Mouse (Mus musculus) midbrain, embryonic 16.5 days (tissue): ENCODE data around the gene March4. TPM values are rescaled to one million over a fixed set of nuclear protein-coding genes. Genes with fewer than 3 reads are reported as not detected.

Experiments used
- ATAC-seq: fragments of 200-750 bp; cut with Nextera tagmentation; 2 replicates; pipeline ENCODE4 v1.8.0; 2017; ENCODE audit warnings: moderate TSS enrichment
- H3K27ac ChIP-seq: fragments of 300-500 bp; sonication (generic); 2 replicates; pipeline ENCODE4 v1.5.1; 2014; ENCODE audit warnings: mild to moderate bottlenecking, low read length, mixed read lengths
- H3K27me3 ChIP-seq: fragments of 300-500 bp; sonication (generic); 2 replicates; pipeline ENCODE4 v1.6.1; 2014; ENCODE audit warnings: low read depth, low read length, mixed read lengths; ENCODE audit not compliant: control insufficient read depth, insufficient read depth
- H3K36me3 ChIP-seq: fragments of 300-500 bp; sonication (generic); 2 replicates; pipeline ENCODE4 v1.6.1; 2014; ENCODE audit warnings: mild to moderate bottlenecking, low read length, moderate library complexity, mixed read lengths; ENCODE audit not compliant: control insufficient read depth, insufficient read depth
- H3K4me1 ChIP-seq: fragments of 300-500 bp; sonication (generic); 2 replicates; pipeline ENCODE4 v1.6.1; 2014; ENCODE audit warnings: mild to moderate bottlenecking, low read length, mixed read lengths; ENCODE audit not compliant: control insufficient read depth, insufficient read depth
- H3K4me2 ChIP-seq: fragments of 300-500 bp; sonication (generic); 2 replicates; pipeline ENCODE4 v1.6.1; 2014; ENCODE audit warnings: mild to moderate bottlenecking, low read length, mixed read lengths
- H3K4me3 ChIP-seq: fragments of 300-500 bp; sonication (generic); 2 replicates; pipeline ENCODE4 v1.5.1; 2014; ENCODE audit warnings: low read depth, mild to moderate bottlenecking, low read length, moderate library complexity, mixed read lengths
- H3K9ac ChIP-seq: fragments of 300-500 bp; sonication (generic); 2 replicates; pipeline ENCODE4 v1.6.1; 2014; ENCODE audit warnings: low read depth, low read length, mixed read lengths
- H3K9me3 ChIP-seq: fragments of 300-500 bp; sonication (generic); replicated peaks from 2 replicates; pipeline ENCODE4 v1.6.1; 2014; ENCODE audit warnings: mild to moderate bottlenecking, low read length, mixed read lengths; ENCODE audit not compliant: control insufficient read depth, poor library complexity, severe bottlenecking
- WGBS: fragments of 180-500 bp; shearing (Covaris S2); extraction: QIAGEN DNeasy Blood & Tissue Kit; methylation state at CpG from one replicate; pipeline ENCODE4 v1.1.7; 2014; 5-methylcytosine and 5-hydroxymethylcytosine counted together
- polyA plus RNA-seq: library from polyadenylated mRNA; unstranded; fragments of >200 nt; fragmentation: Nextera tagmentation; extraction: Ambion mirVana; gene quantifications from 2 replicates; pipeline ENCODE4 v1.2.1, GENCODE M21; 2015

March4 gene
- polyA plus RNA-seq, 1 experiment from 2014 or later: 8.0 TPM

DNA sequence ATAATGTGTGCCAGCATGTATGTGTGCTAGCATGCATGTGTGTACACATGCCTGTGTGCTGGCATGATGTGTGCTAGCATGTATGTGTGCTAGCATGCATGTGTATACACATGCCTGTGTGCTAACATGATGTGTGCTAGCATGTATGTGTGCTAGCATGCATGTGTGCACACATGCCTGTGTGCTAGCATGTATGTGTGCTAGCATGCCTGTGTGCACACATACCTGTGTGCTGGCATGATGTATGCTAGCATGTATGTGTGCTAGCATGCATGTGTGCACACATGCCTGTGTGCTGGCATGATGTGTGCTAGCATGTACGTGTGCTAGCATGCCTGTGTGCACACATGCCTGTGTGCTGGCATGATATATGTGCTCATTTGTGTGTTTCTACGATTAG lies 67.7 kb downstream of the March4 start:
- Histone ChIP-seq H3K36me3 (no peaks in the 10 kb centered on the region), H3K27ac (no peak overlapping the region), H3K9me3 (no peaks in the 10 kb centered on the region), H3K27me3 (no peaks in the 10 kb centered on the region), H3K9ac (no peak overlapping the region), H3K4me2 (no peak overlapping the region), H3K4me1 (peaks cover 5% of the 10 kb centered on the region), H3K4me3 (no peak overlapping the region)
- WGBS: 83% methylated on average over 2 of the region's 2 CpGs
- ATAC-seq: no peak

- H3K4me1 ChIP-seq: peaks cover 5% of the 10 kb centered on the region
- H3K27me3 ChIP-seq: no peaks in the 10 kb centered on the region
- no peak overlapping the region for H3K27ac ChIP-seq
Observed at GRCm38 (mm10) chr1:72468466-72469003, 68.2 kb downstream of the March4 start.

DNA sequence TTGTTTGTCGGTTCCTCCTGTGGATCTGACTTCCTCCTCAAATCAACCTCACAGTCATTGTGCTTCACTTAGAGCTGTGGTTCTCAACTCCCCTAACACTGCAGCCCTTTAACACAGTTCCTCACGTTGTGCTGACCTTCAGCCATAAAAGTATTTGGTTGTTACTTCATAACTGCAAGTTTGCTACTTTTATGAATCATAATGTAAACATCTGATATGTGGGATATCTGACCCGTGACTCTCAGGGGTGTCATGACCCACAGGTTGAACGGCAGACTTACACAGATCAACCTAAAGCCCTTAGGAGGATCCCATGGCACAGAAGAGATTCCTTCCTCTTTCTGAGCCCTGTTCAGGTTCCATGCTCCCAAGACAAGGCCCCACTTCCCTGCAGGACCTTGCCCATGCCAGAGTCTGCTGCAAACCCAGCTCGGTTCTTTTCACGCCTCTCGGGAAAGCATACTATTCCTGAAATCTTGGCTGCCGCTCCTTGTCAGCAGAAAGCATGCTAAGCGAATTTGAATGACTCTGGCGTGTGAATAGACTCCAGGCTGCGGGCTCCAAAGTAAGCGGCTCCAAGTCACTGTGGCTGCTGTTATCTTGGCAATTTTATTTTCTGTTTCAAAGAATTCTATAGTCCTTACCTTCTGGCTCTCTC lies 71.7 kb downstream of the March4 start:
- peaks cover 8% of the 10 kb centered on the region for H3K4me1 ChIP-seq
- H3K9ac ChIP-seq: no peak overlapping the region
- peak; percentile 46; the same call in 1 of the 2 replicates for ATAC-seq
- no peak overlapping the region for H3K4me3 ChIP-seq
- H3K4me2 ChIP-seq: no peak overlapping the region
- H3K36me3 ChIP-seq: no peaks in the 10 kb centered on the region
- WGBS: 31% methylated on average over 12 of the region's 12 CpGs
- H3K27ac ChIP-seq: 0 out of 2 replicates have a peak overlapping the region, but pooled peaks have one; percentile 35
- no peaks in the 10 kb centered on the region for H3K9me3 ChIP-seq
- no peaks in the 10 kb centered on the region for H3K27me3 ChIP-seq

More at GRCm38 (mm10) chr1:72468466-72469003, 68.2 kb downstream of the March4 start:
- H3K4me2 ChIP-seq: no peak overlapping the region
- ATAC-seq: no peak
- no peak overlapping the region for H3K9ac ChIP-seq
- no peaks in the 10 kb centered on the region for H3K9me3 ChIP-seq
- WGBS: 56% methylated on average over 5 of the region's 5 CpGs
- H3K36me3 ChIP-seq: no peaks in the 10 kb centered on the region
- H3K4me3 ChIP-seq: no peak overlapping the region

DNA sequence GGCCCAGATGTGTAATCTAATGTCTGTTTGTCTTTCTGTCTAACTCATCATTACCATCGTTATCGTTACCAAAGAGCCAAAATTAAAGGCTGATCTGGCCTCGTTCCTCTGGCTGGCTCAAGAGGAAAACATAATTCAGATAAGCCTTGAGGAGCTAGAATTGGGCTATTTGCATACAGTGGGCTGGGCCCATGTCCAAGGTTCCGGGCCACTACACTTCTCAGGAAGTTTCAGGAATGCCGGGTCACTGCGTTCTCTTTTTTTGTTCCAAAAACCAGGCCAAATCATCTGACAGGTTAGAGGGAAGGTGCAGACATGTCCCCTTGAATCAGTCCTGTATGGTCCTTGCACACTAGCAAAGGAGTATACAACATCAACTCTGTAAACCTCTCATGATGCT lies 74.2 kb downstream of the March4 start:
- no peaks in the 10 kb centered on the region for H3K27me3 ChIP-seq
- no peak overlapping the region for H3K9ac ChIP-seq
- no peaks in the 10 kb centered on the region for H3K36me3 ChIP-seq
- H3K4me1 ChIP-seq: peaks cover 9% of the 10 kb centered on the region
- H3K4me3 ChIP-seq: no peak overlapping the region
- H3K27ac ChIP-seq: no peak overlapping the region
- no peak for ATAC-seq
- no peaks in the 10 kb centered on the region for H3K9me3 ChIP-seq
- H3K4me2 ChIP-seq: no peak overlapping the region
- WGBS: 59% methylated on average over 6 of the region's 6 CpGs

GRCm38 (mm10) chr1:72457652-72458051 lies 79.1 kb downstream of the March4 start:
- Histone ChIP-seq H3K9ac (no peak overlapping the region), H3K4me2 (no peak overlapping the region), H3K36me3 (no peaks in the 10 kb centered on the region), H3K9me3 (no peaks in the 10 kb centered on the region), H3K27ac (peak overlapping the region; percentile 58), H3K4me3 (no peak overlapping the region), H3K4me1 (peaks cover 29% of the 10 kb centered on the region), H3K27me3 (no peaks in the 10 kb centered on the region)
- 77% methylated on average over 4 of the region's 4 CpGs for WGBS
- no peak for ATAC-seq

DNA sequence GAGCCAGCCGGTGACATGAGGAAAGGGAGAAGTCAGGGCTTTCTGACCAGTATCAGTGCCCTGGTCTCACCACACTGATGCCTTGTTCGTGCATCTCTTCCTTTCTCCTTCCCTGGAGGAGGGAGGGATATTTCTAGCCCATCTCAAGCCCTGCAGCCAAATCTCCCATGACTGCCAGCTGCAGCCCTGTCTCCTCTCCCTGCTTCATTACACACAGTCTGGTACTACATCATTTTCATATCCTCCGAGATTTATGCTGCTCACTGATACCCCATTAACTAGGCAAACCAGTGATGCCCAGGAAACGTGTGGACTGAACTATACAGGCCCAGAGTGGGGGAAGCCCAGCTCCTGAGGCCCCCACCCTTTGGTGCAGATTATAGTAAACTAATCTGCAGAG lies 80.8 kb downstream of the March4 start:
- peak; percentile 69 for ATAC-seq
- H3K4me2 ChIP-seq: no peak overlapping the region
- H3K27ac ChIP-seq: peak overlapping the region; percentile 58
- no peaks in the 10 kb centered on the region for H3K36me3 ChIP-seq
- no peak overlapping the region for H3K9ac ChIP-seq
- H3K27me3 ChIP-seq: no peaks in the 10 kb centered on the region
- WGBS: 52% methylated on average over 4 of the region's 4 CpGs
- no peak overlapping the region for H3K4me3 ChIP-seq
- H3K9me3 ChIP-seq: no peaks in the 10 kb centered on the region
- peaks cover 25% of the 10 kb centered on the region for H3K4me1 ChIP-seq

GRCm38 (mm10) chr1:72454733-72455201 lies 82.0 kb downstream of the March4 start:
- Histone ChIP-seq H3K9ac (no peak overlapping the region), H3K9me3 (no peaks in the 10 kb centered on the region), H3K4me2 (no peak overlapping the region), H3K4me3 (no peak overlapping the region), H3K27ac (no peak overlapping the region; the same call in 1 of the 2 replicates), H3K36me3 (no peaks in the 10 kb centered on the region), H3K27me3 (no peaks in the 10 kb centered on the region), H3K4me1 (peaks cover 25% of the 10 kb centered on the region)
- WGBS: 55% methylated on average over 6 of the region's 6 CpGs
- ATAC-seq: no peak

DNA sequence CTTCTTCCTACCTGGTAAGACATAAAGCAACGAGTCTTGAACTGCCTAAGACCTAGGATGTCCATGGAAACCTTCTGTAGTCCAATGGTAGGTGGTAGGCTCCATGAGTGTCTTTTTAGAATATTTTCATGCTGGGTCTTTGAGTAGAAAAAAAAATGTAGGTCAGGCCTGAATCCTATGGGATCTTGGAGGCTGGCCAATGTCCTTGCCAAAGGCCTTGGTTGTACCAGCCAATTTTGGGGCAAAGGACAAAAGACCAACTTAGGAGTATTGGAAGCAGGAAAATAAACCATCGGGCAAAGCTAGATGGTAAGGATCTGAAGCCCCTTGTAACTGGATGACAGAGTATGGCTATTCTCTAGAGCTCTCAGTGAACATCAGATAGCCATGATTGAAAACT lies 83.9 kb downstream of the March4 start:
- Histone ChIP-seq H3K9me3 (no peaks in the 10 kb centered on the region), H3K4me3 (no peak overlapping the region), H3K36me3 (no peaks in the 10 kb centered on the region), H3K9ac (no peak overlapping the region), H3K4me2 (no peak overlapping the region), H3K27ac (no peak overlapping the region), H3K4me1 (peaks cover 25% of the 10 kb centered on the region), H3K27me3 (no peaks in the 10 kb centered on the region)
- ATAC-seq: no peak
- 88% methylated on average over 2 of the region's 2 CpGs for WGBS

DNA sequence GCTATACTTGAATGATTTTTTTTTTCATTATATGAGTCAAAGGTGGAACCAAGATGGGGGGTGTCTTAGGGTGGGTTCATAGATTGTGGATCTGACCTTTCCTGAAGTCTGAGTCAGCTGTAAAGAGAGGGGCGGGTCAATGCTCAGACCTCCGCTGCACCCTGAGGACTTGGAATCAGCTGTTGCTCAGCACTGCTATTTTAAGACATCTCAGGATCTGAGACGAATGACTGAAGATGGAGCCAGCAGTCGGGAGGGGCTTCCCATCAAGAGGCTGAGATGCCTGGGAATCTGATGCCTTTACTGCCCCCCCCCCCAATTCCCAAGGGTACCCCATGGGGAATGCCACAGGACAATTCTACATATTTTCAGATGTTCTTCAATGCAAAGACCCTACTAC lies 85.9 kb downstream of the March4 start:
- WGBS: 82% methylated on average over 4 of the region's 4 CpGs
- Histone ChIP-seq H3K4me1 (peaks cover 10% of the 10 kb centered on the region), H3K9me3 (no peaks in the 10 kb centered on the region), H3K27ac (no peak overlapping the region), H3K36me3 (peaks cover 4% of the 10 kb centered on the region; the same call in 1 of the 2 replicates), H3K4me2 (no peak overlapping the region), H3K27me3 (no peaks in the 10 kb centered on the region), H3K9ac (no peak overlapping the region), H3K4me3 (no peak overlapping the region)
- no peak for ATAC-seq
